Mouse (Mus musculus) central nervous system, embryonic 11.5 days (tissue): ENCODE measurements around the gene Rab11fip5. TPM values are rescaled to one million over a fixed set of nuclear protein-coding genes. Genes with fewer than 3 reads are reported as not detected.

Experiments
- polyA plus RNA-seq: library from polyadenylated mRNA; depleted of rRNA; stranded (reverse); fragments of >200 nt; gene quantifications from 2 replicates; pipeline ENCODE4 v1.2.3, GENCODE M21; 2012; rRNA removed

Gene Rab11fip5
- polyA plus RNA-seq, result 5.7 and 7.0 TPM in 2 replicates

DNA sequence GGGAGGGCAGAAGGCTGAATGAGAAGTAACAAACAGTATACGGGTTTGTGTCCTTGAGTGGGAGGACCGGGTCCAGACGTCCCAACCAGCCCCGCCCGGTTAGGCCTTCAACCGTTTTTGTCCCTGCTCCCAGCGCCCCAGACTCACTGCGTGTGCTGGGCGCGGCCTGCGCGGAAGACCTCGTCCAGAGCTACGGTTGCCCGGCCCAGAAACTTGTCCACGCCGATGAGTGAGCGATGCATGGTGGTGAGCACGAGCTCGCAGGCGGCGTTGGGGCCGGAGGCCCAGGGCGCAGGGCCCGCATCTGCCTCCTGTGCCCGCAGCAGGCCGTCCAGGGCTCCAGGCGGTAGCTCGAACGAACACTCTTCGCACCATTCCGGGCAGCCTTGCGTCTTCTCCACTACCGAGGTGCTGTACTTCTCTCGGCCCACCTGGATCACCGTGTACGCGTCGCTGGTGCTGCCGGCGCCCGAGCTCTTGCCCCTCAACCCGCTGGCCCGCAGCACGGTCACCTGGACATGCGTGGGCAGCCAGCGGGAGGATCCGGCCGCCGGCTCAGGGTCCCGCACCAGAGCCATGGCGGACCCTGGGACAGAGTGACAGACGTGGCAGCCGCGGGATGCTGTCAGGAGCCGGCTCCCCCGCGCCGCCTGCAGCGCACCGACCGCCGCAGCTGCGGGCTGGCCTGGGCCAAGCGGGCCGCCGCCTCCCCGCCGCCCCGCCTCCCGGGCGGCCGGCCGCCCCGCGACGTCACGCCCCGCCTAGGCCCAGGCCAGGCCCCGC, at the start of gene Rab11fip5:
Gene Rab11fip5 (minus strand): TSS at position 684 of the 783 bp plus-strand sequence.

GRCm38 (mm10) chr6:85423836-85424379, 49.5 kb upstream of the Rab11fip5 start, which contains the start of gene Noto:
TSS of gene Noto (plus strand) at chr6:85423886.

DNA sequence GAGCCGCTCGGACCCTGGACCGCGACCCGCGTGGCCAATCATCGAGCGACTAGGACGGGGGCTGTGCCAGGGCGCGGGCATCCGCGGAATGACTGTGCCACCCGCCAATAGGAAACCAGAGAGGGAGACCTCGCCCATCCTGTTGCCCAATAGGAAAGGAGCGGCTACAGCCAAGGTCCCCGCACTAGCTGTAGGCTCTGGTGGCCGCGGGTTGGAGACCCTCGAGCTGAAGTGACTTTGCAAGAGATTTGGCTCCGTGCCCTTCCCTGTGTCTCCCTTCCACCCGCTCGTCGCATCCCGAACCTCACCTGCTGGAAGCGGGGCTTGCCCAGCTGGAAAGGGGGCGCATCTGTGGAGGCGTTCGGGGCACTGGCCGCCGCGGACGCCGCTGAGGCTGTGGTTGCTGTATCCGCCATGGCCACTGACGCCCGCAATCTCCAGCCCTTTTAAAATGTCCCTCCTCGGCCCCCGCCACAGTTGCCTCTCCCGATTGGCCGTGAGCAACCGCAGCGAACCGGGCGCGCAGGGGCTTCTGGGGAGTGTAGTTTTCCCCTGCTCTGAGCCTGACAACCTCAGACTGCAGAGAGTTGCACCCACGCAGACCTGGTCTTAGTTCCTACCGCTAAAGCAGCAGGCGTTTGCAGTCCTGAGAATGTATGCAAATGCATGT, 41.3 kb downstream of the Rab11fip5 start, which contains the start of gene Sfxn5:
Gene Sfxn5 (minus strand): TSS at position 423 of the 670 bp plus-strand sequence.

Other genes with a start within 250 kb of the Rab11fip5 start
- gene Spr, start 236.9 kb downstream of the Rab11fip5 start, polyA plus RNA-seq, result 17.1 and 26.7 TPM in 2 replicates
- 13.8 and 22.6 TPM in 2 replicates for gene Emx1, start 187.2 kb downstream of the Rab11fip5 start, polyA plus RNA-seq
- 6.1 and 6.3 TPM in 2 replicates for gene Sfxn5, start 41.2 kb downstream of the Rab11fip5 start, polyA plus RNA-seq
- not detected in 2 replicates for gene Noto, start 49.3 kb upstream of the Rab11fip5 start, polyA plus RNA-seq
- 63.7 and 90.4 TPM in 2 replicates for gene Smyd5, start 57.4 kb upstream of the Rab11fip5 start, polyA plus RNA-seq
- 376 and 500 TPM in 2 replicates for gene Cct7, start 76.9 kb upstream of the Rab11fip5 start, polyA plus RNA-seq
- gene Pradc1, start 77.3 kb upstream of the Rab11fip5 start, polyA plus RNA-seq, result 16.1 and 22.2 TPM in 2 replicates
- gene Fbxo41, start 128.4 kb upstream of the Rab11fip5 start, polyA plus RNA-seq, result 2.9 and 3.3 TPM in 2 replicates
- gene Egr4, start 139.0 kb upstream of the Rab11fip5 start, polyA plus RNA-seq, result 0.05 TPM in 1 of 2 replicates, not detected in the other
- gene Alms1, start 212.9 kb upstream of the Rab11fip5 start, polyA plus RNA-seq, result 7.8 and 9.6 TPM in 2 replicates